Mouse (Mus musculus): ENCODE results near the gene Aipl1.
"Not testable (repeated sequence)": the region's sequence is repeated elsewhere in the genome, so short reads cannot be mapped to it uniquely, and the experiment has no call there.

Aipl1 gene

DNA sequence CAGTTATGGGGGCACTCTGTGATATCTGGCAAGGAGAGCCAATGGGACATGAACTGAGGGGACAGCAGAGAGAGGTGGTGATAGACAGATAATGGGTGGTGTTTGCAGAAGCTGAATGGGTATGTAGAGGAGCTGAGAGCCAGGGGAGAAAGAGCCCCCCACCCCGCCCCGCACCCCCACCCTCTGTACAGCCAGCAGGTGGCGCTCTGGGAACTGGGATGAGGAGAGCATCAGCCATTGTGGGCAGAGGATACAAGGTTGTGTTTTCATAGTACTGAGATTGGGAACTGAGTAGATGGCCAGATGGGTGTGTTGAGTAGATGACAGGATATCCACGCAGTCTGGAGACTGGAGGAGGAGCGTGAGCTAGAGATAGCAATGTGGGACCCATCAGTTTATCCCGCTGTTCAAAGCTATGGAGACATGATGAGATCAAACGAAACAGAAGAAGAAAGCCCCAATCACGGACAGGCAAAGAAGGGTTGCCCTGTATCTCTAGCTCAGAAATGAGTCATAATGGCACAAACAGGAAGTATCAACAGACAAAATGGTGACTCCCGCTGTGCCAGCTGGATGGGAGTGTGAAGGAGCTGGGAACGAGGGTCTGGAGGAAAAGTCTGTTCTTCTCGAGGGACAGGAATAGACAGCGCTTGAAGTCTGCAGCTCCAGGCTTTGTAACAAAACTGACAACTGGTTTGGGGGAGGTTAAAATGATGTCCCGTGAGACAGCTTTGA, 20.6 kb downstream of the Aipl1 start:
- DNase-seq = no peak

DNA sequence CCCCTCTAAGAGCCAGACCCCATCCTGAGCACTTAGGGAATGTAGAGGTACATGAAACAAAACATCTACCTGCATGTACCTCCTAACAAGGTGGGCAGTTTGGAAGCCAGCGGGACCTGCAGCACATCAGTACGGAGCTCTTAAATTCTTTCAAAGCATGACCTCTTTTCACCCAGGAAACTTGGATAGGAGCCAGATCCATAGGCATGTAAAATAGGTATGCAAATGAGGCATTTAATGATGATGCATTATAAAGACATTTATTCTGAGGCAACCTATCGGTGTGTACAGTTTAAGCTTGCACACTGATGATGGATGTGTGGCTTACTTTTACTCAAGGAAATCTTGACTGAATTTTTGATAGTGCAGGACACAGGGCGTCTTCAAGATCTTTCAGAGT, 22.6 kb downstream of the Aipl1 start:
- DNase-seq = no peak

DNA sequence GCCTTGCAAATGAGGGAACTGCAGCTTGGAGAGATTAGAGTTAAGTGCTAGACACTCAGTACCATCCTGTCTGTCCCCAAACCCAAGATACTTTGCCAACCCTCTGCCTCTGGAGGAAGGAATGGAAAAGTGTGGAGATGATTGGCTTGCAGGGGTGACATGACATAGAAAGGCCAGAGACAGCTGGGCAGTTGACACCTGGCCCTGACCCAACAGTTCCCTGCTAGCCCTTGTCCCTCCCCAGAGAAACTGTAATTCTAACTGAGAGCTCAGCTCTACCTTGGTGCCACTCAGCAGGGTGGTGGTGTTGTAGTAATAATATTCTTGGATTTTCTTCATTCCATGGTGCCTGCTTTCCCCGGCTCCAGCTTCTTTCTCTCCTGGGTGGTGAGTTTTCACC, 25.4 kb downstream of the Aipl1 start:
- DNase-seq = no peak

DNA sequence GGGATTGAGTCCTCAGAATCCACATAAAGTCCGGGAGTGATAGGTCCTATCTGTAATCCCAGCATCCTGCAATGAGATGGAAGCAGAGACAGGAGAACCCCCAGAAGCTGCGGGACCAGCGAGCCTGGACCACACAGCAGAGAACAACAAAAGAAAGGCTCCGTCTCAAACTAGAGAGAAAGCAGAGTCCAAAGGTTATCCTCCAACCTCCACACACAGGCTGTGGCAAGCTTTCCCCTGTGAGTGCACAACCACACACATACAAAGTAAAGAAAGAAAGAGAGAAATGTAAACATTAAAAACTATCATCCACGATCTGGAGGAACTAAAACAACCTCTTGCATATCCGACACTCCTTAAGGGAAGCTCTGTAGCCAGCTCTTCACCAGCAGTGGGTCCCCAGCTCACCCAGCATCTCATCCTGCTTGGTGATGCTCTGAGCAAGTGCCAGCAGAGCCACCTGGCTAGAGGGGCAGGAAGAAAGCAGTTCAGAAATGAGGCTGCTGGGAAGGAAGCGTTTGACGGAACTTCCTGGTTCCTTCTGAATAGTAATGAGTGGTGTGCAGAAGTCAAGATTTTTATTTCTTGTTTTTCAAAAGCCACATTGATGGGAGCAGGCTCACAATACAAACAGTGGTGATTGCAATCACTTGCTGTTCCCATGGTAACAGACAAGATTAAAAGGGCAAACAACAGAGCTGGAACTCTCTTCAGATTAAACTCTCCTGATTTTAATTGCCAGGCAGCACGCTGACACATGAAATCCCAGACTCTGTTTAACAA, 26.2 kb downstream of the Aipl1 start:
- no peak for DNase-seq

DNA sequence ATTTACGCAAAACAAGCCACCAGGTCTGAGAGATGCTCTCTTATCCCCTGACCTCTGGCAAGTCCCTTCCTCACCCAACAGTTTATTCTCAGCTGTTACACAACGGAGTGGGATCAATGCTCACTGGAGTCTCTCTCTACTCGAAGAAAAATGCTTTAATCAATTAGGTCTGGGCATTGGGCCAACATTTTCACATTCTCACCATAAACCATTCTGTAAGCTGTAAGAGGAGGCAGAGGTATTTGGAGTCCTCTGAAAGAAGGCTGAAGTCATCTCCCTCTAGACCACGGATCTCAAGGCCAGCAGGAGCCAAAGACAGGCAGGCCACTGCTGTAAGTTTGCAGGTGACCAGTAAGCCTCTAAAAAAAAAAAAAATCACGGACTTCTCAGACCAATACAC, 26.9 kb downstream of the Aipl1 start:
- no peak for DNase-seq

DNA sequence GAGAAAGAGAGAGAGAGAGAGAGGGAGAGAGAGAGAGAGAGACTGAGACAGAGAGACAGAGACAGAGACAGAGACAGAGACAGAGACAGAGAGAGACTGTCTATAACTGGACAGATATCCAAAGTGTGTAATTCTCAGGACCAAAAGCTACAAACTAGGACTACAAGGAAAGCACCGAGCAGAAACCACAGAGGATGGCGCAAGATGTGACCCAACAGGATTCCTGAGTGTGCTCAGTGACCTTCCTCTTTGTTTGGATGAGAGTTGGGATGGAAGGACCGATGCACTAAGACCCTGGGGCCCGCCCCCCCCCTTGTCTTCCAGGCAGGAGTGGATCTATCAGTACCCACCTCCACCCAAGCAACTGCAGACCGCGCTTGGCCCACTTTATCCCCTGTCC, 31.8 kb downstream of the Aipl1 start:
- no peak for DNase-seq

DNA sequence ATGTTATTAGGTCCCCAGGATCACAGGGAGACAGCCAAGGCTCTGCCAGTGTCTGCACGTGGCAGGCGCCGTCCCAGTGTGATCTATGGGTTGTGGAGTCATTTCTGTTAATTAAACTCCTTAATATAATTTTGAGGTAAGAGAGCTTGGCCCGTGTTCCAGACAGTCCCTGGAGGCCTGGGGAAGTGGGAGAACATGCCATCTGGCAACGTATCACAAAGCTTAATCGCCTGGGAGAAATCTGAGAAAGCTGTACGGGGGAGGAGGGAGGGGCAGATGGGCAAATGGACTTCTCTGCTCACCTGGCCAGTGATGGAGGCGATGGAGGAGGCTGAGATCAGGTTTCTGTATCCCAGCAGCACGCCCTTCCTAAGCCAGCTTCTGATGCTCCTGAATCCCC, 34.1 kb downstream of the Aipl1 start:
- DNase-seq = peak; percentile 33 to 34

DNA sequence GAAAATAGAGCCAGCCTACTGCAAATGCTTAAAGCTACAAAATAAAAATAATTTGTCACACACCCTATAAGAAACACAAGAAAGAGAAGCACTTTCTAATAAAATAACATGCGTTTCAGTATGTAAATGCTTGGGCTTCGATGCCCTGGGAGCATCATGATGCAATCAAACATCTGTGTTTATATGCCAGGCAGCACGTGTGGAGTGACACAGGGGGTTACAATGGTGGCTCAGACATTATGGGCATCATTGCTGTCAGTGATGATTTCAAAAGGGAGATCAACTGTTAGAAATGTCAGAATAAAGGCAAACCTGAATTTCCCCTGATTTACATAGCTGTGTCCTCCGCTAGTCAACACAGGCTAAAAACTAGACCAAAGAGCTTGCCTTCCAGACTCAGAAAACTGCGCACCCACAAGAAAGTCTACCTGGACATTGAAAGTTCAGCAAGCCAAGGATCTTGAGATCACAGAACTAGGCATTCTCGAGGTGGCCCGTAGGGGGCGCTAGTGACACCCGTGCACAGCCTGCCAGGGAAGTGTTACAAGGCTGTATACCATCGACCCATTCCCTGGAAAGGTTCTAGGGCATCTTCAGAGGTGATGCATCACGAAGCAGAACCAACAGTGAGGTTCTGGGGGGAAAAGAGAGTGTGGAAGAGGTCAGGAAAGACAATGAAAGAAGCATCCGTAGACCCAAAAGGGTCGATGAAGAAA, 35.0 kb downstream of the Aipl1 start:
- peak; percentile 64 to 70 for DNase-seq

DNA sequence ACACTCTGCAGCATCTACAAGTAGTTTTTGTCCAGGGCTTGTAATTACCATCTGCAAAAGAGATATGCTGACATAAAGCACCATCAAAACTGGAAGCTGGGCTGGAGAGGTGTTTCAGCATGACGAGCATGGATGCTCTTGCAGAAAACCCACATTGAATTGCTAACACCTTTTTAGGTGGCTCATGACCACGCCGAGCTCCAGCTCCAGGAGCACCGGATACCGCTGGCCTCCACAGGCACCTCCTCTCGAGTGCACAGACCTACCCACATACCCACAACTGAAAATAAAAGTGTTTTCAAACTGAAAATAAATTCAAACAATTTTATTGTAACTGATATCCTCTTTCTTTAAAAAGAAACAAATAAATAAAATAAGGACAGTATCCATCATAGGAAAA, 37.1 kb downstream of the Aipl1 start:
- no peak for DNase-seq

DNA sequence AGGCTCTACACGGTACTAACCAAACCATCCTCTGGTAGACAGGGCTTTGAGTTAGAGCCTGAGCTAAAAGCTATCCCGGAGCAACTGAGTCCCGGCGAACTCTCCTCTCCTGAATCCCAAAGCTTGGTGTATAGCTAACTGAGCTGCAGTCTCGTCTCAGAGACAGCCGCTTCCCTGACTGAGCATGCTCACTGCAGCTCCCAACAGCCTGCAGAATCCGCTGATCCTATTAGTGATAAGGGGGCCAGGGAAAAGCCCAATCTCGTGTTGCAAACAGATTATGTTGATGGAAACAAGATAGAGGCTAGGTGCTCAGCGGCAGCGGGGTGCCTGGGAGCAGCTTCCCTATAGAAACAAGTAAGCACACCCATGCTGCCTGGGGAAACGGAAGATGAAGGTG, 40.5 kb downstream of the Aipl1 start:
- no peak for DNase-seq

DNA sequence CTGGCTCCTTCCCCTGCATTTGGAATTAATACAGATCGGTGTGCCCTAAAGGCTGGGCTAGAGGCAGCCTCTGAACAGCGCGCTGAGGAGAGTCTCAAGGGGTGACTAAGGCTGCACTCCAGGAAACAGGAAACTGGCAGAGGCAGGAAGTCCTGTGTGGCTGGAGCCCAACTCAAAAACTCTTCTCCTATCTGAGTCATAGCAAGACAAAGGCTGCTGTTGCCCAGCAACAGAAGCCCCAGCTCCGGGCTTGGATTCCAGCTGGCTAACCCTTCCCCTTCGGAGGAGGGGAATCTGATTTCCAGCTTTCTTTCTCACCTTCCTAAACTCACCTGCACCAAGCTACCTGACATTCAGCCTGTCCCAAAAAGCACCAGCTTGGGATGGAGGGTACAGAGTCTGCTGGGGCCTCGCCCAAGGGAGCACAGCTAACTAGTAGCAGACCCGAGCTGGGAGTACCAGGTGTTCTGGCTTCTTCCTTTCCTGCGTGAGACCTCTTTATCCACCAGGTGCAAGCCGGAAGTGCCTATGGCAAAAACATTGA, 41.3 kb downstream of the Aipl1 start:
- no peak for DNase-seq

DNA sequence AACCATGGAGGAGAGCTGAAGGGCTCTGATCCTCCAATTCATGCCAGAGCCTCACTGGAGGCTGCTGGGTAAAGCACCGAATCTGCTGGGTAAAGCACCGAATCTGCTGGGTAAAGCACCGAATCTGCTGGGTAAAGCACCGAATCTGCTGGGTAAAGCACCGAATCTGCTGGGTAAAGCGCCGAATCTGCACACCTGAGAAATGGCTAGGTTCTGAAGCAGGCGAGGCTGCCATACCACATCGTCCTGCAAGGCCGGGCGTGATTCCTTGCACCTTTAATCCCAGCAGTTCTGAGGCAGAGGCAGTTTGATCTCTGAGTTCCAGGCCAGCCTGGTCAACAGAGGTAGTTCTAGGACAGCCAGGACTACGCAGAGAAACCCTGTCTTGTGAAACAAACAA, 44.9 kb downstream of the Aipl1 start:
- DNase-seq = no peak

DNA sequence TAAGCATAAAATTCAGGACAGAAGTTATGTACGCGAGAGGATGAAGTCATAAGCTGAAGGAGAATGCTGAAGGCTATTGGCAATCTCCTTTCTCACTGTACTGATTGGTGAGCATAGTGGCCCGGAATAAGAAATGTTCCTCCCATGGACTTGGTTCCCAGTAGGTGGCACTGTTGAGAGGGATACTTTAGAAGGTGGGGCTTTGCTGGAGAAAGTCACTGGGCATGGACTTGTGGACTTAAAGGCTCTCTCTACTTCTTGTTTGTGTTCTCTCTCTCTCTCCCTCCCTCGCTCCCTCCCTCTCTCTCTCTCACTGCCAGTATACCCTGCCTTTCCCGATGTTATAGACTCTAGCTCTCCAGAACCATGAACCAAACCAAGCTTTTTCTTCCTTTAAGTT, 45.8 kb downstream of the Aipl1 start:
- peak; percentile 34 to 42 for DNase-seq

DNA sequence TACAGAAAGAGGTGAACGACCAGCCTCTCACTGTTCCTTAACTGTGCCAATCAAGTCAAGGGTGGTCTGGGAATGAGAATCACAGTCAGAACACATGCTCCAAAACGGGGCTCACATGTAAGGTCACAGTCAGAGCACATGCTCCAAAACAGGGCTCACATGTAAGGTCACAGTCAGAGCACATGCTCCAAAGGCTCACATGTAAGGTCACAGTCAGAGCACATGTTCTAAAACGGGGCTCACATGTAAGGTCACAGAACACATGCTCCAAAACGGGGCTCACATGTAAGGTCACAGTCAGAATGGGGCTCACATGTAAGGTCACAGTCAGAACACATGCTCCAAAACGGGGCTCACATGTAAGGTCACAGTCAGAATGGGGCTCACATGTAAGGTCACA, 47.9 kb downstream of the Aipl1 start:
- not testable (repeated sequence) for DNase-seq

DNA sequence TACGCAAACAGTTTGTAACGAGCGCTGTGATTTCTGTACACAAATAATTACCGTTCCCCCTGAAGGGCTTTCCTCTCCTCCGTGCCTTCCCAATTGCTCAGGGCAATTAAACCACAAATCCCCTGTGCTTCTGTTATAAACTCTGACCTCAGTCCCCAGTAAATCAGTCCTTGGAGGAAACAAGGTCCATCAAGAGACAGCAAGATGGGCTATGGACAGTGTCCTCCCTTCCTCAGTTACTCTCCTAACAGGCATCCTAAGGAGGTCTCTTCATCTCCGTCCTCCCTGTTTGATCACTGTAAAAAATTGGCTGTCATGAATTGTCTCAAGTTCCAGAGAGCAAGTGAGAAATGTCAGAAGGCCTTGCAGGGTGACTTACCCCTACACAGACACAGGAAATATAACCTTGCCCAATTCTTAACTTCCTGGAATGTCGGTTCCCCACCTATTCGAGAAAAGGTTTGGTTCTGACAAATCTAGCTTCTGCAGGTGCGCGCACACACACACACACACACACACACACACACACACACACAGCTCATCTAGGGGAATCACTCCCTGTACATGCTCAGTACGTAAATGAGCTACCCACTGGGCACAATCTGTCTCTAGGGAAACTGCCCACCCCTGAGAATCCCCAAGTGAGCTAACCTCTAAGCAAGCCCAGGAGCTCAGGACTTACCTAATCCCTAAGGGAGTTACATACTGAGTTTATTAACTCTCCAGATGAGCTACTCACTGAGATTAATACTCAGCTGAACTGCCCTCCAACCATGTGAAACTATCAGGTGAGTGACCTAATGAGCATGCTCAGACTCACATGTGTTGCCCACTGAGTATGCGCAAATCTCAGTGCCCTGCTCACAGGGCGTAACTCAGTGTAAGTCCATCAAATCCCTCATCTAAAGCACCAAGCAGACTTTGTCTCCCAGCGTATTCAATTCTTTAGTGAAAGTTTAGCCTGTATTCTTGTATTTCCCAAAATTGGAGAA, 49.9 kb downstream of the Aipl1 start:
- no peak for DNase-seq

DNA sequence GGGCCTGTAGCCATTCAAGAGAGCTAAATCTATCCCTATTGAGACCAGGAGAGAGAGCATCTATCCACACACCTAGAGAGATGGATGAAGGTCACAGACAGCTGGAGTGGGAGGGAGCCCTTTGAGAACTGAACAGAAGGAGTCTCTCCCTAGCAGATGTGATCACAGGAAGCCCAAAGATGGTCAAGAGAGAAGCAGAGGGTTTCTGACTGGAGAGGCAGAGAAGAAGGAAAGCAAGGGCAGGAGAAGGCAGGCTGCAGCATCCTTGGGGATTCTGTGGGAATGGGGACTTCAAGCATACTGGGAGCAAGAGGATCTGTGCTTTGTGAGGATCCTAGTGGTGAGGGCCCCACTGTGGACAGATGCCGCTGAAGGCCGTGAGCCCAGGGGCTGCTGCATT, 51.5 kb downstream of the Aipl1 start:
- DNase-seq = no peak

DNA sequence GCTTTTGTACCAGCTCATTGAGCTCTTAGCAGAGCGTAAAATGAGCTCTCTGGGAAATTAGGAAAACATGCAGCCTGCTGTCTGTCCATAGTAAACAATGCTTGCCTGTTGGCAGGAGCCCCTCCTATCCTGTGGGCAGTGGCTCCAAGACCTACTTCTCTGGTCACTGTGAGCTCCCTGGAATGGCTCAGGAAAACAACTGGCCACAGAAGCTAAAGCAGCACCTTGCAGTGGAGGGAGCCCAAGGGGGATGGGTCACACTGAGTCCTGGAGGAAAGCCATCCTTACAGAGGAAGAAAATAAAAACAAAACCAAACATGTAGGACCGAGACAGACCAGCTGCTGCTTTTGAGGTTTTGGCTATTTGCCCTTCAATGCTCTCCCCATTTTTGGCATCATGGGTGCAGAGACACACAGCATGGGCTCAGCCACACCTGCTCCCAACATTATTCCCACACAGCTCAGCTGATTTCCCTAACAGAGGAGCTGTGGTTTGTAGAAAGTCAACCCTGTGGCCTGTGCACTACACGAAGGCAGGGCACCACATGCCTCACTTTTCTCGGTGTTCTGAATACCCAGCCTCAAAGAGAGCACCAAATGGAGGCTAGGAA, 52.1 kb downstream of the Aipl1 start:
- peak; percentile 25 to 28 for DNase-seq

DNA sequence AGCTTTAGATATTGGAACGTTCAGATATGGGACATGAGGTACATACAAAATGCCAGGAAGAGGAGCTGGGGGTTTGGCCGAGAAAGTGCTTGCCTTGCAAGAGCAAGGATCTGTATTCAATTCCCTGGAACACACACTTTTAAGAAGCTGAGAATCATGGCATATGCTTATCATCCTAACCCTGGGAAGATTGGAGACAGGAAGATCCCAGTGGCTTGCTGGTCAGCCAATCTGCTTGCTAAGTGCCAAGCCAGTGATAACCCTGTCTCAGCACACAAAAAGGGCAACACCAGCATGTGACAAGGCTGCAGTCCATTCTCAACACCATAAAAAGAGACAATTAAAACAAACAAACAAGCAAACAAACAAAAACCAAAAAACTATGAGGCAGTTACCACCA, 53.2 kb downstream of the Aipl1 start:
- no peak for DNase-seq
